Mouse (Mus musculus): Measurements from ENCODE around the gene Tnnt3.

- no peak for TF ChIP-seq MAX (IDR thresholded peaks at IDR 0.05; ENCODE audit: low read length)
- TF ChIP-seq CTCF (conservative IDR thresholded peaks at IDR 0.05 in 1 of 2, IDR thresholded peaks at IDR 0.05 in 1 of 2; ENCODE audit: low read depth in 2 of 2, low read length in 2 of 2), result no peak
- no peak for TF ChIP-seq HCFC1 (IDR thresholded peaks at IDR 0.05; ENCODE audit: low read depth, low read length)
- no peak for TF ChIP-seq GABPA (IDR thresholded peaks at IDR 0.05; ENCODE audit: insufficient replicate concordance, low read depth, low read length)
- TF ChIP-seq ZNF384 (IDR thresholded peaks at IDR 0.05; ENCODE audit: low read depth, low read length), result no peak
- TF ChIP-seq POLR2A (IDR thresholded peaks at IDR 0.05; ENCODE audit: low read depth, low read length), result no peak
Observed at GRCm38 (mm10) chr7:142563168-142563567, 64.5 kb downstream of the Tnnt3 start.

Data from CH12.LX (cell line).